Mouse (Mus musculus): Measurements from ENCODE around the gene Dennd5b. TPM values are rescaled to one million over a fixed set of nuclear protein-coding genes. Genes with fewer than 3 reads are reported as not detected.

Gene Dennd5b
- total RNA-seq, 1 experiment from 2014 or later, result 20.1 TPM

DNA sequence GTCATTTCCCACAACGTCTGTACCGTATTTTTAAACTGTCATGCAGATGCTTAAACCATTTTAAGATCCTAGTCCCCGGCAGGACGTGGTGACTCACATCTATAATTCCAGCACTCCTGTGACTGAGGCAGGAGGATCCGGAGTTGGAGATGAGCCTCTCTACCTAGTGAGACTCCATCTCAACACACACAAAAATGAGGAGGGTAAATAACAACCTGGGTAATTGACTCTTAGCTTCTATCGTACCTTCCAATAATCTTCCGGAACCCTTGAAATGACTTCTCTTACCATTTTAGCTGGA, 413 bp upstream of the Dennd5b start:
- no peak for DNase-seq

DNA sequence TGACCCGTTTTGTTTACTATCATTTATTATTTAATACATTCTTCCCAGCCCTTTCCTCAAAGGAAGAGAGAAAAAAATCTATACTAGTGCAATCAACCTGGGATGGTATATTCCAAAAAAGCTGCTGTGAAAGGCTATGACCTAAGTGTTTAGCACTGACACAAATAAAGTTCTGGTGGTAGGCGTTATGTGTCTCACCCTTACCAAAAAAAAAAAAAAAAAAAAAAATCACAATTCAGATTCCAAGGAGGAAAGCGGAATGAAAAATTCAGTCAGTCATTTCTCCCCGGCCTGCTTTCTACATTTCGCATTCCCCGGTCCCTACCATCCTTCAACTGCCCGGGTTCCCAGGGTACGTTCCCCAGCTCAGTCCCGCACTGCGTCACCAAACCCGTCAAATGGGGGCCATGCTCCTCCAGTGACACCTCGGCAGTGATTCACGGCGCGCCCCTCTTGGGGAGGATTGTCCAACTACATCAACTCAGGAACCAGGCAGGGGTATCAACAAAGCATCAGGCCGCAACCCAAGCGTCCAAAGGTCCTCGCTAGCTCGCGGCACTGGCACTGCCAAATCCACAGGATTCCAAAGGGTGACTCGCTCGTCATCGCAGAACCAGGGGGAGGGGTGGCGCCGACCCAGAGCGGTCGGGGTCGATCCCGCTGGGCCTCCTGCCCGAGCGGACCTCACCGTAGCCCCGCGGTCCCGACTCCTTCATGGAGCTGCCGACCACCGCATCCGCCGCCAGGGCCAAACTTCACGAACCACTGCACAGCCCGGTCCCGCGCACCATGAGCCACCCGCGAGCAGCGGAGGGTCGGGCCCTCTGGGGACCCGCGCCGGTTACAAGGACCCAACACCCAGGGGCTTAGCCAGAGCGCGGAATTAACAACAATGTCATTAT, 1.1 kb downstream of the Dennd5b start:
- peak; percentile 69 for DNase-seq

DNA sequence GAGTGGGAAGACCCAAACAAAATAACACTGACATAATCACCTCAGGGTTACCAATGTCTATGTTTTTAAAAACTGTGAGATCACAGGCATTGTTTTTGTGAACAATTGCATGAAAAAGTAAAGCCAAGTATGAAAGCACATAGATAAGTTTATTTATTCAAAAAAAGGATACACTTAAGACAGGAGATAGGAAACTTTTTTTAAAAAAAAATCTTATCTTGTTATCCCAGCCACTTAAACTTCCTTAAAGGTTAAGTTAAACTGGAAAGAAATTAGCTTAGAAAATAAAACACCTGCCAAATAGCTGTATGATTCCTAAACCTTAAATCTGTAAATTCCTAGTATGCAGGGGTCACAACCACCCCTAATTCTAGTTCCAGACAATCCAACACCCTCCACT, 2.5 kb downstream of the Dennd5b start:
- no peak for DNase-seq

DNA sequence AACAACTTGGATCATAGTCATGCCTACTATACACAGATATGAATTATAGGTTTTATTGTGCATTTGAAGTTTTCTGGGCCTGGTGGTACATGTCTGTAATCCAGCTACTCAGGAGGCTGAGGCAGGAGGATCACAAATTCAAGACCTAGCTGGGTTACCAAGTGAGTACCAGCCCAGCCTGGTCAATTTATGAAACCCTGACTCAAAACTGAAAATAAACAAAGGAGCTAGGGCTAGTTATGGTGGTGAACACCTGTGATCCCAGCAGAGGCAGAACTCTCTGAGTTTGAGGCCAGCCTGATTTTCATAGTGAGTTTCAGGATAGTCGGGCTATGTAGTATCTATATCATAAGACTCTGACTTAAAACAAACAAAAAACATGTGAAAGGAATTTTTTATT, 4.2 kb downstream of the Dennd5b start:
- DNase-seq, result no peak

DNA sequence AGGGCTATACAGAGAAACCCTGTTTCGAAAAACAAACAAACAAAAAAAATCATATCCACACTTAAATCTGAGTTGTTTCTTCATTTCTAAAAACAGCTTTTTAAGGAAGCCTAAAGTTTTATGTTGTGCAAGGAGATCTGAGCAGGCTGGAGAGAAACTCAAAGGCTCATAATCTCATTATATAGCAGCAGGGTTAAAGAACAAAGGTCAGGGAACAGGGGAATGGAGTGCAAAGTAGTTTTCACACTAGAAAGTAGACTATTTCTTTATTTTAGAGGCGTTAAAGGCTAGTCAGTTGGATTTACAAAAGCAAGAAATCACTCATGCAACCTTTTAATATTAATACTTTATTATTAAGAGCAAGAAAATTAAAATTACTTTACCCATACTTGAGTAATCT, 5.2 kb downstream of the Dennd5b start:
- DNase-seq, result no peak

DNA sequence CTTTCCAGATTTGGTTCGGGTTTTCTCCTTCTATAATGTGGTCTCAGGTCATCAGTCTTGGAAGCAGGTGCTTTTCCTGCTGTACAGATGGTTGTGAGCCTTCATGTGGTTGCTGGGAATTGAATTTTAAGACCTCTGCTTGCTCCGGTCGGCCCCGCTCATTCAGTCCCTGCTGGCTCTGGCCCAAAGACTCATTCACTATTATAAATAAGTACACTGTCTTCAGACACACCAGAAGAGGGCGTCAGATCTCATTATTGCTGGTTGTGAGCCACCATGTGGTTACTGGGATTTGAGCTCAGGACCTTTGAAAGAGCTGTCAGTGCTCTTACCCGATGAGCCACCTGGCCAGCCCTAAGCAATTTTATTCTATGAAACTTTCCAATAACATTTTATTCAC, 6.1 kb downstream of the Dennd5b start:
- peak; percentile 11 for DNase-seq

DNA sequence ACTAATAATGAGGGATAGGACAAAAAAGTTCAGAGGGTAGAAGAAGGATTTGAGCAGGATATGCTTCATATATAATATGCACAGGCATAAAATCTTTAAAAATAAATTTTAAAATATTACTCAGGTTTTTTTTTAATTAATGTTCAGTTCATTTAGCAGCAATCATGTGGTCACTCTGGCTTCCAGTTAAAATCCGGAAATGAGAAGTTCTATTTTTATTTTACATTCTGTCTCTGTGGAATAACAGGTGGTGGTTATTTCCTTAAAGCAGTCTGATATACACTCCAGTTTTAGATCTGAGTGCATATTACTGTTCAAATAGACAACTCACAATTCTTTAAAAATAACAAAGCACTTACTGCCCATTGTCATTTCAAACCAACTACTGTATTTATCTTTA, 6.9 kb downstream of the Dennd5b start:
- DNase-seq, result no peak

DNA sequence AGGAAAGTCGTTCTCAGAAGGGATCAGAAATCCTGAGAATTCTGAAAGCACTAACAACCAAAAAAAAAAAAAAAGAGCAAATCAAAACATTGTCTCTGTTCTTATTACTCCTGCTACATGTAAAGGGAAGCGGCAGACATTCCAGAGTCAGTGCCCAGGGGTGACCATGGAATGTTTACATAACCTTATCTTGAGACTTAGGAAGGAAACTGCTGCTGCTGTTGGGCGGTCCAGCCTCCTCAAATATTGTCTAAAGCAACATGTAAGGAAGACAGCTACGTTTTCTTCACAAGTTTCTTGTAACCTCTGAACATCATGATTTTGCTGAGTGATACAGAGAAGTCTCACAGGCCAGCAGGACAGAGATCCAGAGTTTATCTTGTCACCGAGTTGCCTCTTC, 8.0 kb downstream of the Dennd5b start:
- DNase-seq, result peak; percentile 26

DNA sequence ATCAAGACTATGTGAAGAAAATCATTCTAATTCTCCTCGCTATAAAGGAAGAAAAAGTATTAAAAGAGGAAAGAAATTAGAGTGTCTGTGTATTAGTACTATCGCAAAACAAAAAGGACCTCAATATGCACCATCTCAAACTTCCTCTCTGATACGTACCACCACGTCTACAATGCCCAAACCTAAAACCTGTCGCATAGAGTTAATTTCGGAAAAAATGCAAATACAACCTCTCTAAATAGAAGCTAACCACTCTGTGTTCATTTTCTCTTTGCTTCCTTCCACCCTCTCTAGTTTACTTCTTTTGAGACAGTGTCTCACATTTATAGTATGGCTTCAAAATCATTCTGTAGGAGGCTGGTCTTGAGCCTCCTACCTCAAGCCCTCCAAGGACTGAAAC, 9.1 kb downstream of the Dennd5b start:
- no peak for DNase-seq

DNA sequence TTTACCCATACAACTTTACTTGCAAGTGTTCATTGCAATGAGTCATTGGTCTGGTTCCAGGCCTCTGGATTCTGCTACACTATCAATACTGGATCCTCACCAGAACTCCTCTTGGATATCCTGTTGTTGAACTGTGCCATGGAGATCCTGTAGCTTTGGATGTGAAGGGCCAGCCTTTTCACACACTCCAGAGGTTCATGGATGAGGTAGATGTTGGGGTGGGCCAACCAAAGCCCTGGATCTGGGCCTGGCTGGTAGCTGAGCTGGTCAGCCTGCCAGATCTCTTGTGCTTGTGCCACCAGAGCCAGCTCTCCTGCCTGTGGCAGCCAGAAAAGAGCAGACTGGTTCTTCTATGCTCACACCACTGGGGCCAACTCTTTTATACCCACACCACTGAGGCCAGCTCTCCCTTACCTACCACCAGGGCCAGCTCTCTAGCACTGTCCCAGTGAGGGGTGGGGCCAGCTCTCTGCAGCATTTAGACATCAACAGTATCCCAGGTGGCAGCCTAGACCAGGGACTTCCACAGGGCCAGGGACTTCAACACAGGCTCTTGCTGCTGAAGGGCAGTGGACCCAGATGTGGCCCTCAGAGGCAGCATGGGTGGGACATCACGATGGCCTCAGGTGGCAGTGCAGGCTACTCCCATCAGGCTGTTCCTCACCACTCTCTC, 24.2 kb downstream of the Dennd5b start:
- peak; percentile 9 for DNase-seq

DNA sequence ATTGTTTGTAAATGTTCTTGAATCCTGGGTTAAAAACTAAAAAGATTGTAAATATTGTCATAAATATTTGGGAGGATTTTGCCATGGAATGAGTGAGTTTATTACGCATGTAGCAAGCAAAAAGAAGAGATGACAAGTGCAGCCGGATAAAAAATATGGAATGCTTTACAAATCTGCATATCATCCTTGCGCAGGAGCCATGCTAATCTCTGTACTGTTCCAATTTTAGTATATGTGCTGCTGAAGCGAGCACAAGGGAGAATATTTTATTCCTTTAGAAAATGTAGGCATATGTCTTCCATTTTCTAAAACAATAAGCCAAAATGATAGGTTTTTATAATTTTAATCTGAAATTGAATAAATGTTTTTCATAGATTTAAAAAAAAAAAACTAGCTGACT, 27.6 kb downstream of the Dennd5b start:
- DNase-seq, result no peak

DNA sequence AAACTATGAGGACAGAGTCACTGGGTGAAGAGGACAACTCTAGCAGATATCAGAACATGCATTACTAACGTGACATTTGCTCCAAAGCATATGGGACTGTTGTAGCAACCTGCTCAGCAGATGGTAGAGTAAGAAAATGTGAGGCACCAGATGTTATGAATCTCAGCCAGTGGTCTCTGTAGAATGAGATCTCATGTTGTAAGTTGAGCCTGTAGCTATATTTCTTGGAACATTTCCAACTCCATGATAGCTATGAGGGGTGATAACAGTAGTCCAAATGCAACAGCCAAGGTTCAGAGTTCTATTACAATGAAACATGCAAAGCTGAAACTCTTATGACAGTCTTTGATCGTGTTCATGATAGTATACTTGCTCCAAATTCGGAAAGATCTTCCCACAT, 28.6 kb downstream of the Dennd5b start:
- no peak for DNase-seq

DNA sequence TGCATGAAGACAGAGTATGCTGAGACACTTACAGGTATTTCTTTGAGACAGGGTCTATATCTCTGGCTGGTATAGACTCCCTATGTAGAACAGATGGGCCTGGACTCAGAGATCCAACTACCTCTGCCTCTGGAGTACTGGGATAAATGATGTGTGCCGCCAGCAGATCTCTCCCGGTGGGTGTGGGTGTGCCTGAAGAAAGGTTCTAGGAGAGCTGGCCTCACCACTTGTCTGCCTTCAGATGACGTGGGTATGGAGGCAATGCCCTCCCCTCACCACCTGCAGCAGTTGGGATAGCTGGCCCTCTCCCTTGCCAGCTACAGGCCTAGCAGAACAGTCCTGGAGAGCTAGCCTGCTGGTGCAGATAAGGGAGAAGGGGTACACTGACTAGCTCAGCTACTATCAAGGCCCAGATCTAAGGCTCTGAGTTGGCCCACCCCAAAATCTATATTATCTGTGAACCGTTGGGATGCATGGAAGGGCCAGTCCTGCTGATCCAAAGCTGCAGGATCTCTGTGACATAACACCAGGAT, 30.8 kb downstream of the Dennd5b start:
- DNase-seq, result no peak

DNA sequence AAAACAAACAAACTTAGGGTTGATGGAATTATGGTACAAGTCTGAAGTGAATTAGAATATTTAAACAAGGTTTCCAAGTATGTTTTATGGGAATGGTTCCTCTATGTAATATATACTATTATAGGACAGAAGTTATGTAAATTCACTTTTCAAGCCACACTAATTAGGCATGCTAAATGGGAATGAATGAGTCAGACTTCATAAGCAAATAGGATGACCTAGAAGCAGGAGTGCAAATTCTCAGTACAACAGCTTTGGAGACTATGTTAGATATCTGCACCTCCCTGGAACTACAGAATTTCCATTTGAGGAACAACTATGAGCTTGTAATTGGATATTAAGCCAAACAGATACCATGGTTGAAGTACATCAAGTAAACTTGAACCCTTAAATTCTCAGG, 38.1 kb downstream of the Dennd5b start:
- no peak for DNase-seq

DNA sequence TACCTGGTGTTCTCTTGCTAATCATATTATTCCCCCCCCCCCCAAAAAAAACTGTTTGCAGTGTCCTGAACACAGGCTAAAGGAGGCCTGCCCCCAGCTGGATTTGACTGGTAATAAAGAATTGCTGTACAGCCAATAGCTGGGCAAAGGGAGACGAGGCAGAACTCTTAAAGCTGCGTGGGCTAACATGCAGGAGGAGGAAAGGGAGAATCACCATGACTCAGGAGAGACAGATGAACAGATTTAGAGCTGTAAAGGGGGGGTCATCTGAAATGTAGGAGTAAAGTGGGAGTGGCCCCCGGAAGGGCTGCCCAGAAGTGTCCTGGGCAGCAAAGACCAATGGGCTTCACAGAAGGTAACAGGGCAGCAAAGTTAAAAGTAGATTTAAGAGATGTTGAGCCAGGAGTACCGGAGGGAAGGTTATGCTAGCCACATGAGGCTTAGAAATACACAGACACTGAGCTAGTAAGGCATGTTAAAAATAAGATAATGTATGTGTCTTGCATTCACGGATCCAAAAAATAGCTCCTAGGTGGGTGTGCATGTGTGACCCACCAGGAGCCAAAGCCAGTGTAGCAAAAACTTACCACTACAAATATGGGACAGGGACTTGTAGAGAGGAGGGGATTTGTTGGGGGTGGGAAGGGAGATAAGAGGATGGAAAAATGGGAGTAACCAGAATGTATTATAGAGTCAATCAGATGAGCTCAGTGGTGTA, 40.7 kb downstream of the Dennd5b start:
- DNase-seq, result no peak

DNA sequence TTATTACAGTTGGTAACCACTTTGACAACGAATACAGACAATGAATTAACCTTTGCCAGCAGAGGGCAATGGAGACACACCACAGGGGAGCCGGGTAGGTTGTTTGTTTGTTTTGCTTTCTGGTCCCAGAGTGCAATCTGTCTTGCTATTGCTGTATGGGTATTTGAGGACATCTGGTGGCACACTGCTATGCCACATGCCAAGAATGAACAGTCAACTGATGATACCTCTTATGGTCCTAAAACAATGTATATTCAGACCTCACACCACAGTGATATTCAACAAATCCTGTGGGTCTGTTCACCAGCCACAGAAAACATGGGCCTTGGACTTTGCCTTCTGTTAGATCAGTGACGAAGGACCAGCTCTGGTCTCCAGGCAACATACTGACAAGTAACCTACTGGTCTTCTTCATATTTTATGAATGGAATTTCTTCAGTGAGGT, 43.5 kb downstream of the Dennd5b start:
- DNase-seq, result peak; percentile 49

DNA sequence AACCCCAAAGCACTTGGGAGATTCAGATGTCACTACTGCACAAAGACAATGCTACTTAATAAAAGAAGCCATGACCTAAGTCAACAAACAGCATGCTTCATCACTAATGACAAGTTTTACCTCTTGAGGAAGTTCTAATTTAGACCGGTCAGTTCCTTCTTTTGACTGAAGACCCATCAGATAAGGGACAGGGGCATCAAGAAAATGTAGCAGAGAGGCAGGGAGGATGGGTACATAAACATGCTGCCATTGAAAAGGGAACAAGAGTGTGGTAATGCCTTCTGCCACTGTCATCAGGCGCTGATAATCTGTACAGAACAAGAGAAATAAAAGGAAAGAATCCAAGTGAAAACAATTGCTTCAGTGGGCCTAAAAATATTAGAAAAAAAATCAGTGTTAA, 46.7 kb downstream of the Dennd5b start:
- no peak for DNase-seq

DNA sequence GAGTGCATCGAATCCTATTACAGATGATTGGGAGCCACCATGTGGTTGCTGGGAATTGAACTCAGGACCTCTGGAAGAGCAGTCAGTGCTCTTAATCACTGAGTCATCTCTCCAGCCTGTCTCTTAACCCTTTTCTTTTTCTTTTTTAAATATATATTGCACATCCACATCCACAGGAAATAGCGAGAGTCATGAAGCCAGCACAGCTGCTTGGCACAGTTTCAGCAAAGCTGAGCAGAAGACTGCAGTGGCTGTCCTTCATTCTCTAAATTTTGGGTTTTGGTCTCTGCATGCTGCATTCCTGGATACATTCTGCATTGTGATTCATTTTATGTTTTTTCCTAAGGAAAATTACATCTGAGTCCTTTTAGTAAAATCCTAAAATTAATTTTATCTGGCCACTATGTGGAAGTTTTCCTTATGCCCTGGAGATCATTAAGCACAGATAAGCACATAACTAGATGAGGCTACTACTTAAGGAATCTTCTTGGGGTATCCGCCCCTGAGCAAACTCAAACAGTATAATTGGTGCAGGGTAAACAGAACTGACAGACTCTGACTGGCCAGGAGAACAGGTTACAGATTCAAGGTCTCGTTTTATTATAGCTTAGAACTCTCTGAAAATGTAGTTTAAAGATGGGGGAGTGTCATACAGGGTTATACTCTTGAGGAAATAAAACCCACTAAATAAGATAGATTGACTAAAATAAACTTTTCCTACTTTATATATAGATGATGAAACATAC, 50.3 kb downstream of the Dennd5b start:
- DNase-seq, result no peak

DNA sequence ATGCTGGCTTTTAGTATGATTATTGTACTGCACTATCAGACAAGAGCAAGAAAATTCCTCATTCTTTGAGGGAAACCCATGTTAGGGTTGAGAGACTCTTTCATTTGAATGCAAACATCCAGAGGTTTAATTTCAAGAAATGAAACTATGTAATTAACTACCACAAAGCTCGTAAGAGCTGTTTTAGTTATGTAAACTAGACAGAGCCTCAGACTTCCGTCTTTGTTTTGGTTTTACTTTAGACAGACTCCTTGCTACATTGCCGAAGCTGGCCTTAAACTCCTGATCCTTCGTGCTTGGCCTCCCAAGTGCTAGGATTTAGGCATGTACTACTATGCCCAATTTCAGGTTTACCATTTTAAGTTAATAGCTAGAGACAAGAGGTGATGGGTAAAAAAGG, 61.4 kb downstream of the Dennd5b start:
- DNase-seq, result no peak

DNA sequence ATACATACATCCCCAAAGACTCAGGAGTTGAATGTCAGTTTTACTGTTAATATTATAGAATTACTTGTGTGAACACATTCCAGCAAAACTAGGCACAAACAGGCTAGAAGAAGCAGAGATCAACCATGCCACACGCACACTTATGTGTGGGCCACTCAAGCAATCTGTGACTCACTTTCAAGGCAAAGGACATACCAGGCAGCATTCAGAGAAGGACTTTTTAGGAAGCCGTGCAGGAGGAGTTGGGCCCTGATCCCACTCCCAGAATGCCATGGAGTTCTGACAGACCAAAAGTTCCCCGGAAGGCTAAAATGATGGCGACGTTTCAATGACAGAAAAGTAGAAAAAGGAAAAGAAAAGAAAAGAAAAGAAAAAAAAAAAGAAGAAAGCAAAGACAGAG, 69.3 kb downstream of the Dennd5b start:
- DNase-seq, result peak; percentile 44

DNA sequence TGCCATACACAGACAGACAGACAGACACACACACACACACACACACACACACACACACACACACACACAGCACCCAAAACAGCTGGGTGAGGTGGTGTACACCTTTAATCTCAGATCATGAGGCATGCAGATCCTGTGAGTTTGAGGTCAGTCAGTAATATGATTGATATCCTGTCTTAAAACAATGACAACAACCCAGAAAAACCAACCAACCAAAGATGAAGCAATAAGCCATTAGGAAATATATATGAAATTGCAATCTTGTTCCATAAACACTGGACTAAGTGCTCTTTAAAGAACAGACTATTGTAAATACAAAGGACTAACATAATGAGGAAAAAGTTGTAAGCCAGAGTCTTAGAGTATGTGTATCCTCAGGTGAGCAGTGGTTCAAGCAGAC, 70.1 kb downstream of the Dennd5b start:
- no peak for DNase-seq

DNA sequence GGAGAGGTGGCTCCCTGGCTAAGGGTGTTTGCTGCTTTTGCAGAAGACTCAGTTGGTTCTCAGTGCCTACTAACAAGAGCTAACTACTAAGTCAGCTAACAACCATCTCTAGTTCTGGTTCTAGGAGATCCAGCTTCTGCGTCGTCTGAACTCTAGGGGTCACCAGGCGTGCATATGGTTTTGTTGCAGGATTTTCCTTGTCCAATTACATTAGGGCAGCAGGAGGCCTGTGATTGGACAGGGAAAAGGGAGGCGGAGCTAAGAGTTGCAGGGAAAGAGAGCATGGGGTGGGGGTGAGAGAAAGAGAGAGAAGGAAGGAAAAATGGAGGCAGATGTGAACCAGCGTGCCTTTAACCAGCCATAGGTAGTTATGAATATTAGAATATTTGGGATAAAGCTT, 83.0 kb downstream of the Dennd5b start:
- no peak for DNase-seq
